ENCODE assay signal across 9 mouse cellular contexts in the genomic region with DNA sequence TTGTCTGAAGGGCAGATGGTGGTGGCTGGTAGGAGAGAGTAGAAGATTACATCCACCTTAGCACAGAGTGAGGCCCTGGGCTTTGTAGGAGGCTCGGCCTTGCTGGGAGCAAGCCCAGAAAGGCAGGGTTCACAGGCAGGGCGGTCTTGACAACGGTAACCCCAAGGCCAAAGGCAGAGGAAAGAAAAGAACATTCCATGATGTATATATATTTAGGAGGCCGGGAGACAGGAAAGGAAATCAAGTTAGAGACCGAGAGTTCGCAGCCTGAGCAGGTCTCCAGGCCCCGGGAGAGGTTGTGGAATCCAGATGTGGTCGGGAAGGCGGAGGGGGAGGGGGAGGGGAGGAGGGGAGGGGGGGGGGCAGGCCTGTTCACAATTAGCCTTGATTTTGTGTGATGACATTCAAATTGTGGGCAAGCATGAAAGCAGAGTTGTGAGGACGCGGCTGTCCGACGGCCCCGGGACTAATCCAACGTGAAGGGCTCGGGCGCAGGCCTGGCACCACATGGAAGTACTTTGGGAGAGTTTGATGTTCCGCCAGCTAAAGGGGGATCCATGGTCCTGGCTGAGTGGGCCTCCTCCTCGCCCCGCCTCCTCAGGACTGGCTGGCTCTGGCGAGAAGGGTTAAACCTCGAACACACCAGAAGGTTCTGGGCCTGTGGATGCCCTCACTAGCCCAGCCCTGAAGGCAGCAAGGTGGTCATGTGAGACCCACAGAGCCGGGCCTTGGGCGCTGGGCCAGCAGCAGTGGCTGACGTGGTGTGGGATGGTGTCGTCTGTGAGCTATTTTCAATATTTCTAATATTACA.
DNase-seq lines count a peak whose midpoint lies in the region; ATAC-seq lines count a peak whose summit lies in the region.
"Had no signal": no experiment of that assay in that cellular context is flagged by ENCODE, and none has a peak within 500 bp of the region (broad histone marks: within the 10 kb centered on the region; RNA-seq: fewer than 3 reads in every experiment).

No protein-coding gene starts in this region.

- ATAC-seq in hindbrain, embryonic 14.5 days (ENCODE audit: low FRiP score): no peak
- 0 out of 2 replicates have a peak, but pooled peaks have one; percentile 18 for ATAC-seq in hindbrain, embryonic 12.5 days (ENCODE audit: low FRiP score)

- intact Hi-C loops in heart, postnatal 36 days (cut with DNase I): no loop called here

- H3K27ac ChIP-seq in hindbrain, embryonic 10.5 days: peak overlapping the region; percentile 68
- no peak overlapping the region for H3K27ac ChIP-seq in hindbrain, embryonic 14.5 days
- H3K27ac ChIP-seq in hindbrain, embryonic 12.5 days: 0 out of 2 replicates have a peak overlapping the region, but pooled peaks have one; percentile 57
- H3K27ac ChIP-seq: heart, adult 2 months had no signal

- 66% methylated on average over 26 of the region's 26 CpGs for WGBS in hindbrain, embryonic 10.5 days
- 64% methylated on average over 23 of the region's 26 CpGs for WGBS in hindbrain, embryonic 14.5 days
- WGBS in hindbrain, embryonic 12.5 days: 61% methylated on average over 23 of the region's 26 CpGs

- H3K4me3 ChIP-seq in hindbrain, embryonic 10.5 days: no peak overlapping the region
- no peak overlapping the region for H3K4me3 ChIP-seq in hindbrain, embryonic 14.5 days (replicated peaks; ENCODE audit: low read length)
- no peak overlapping the region for H3K4me3 ChIP-seq in hindbrain, embryonic 12.5 days
- H3K4me3 ChIP-seq: heart, adult 2 months had no signal

- peak; percentile 61 for DNase-seq in hindbrain, embryonic 10.5 days (ENCODE audit: low spot score)
- DNase-seq in hindbrain, embryonic 14.5 days (ENCODE audit: low spot score): no peak
- peak; percentile 29 for DNase-seq in urinary bladder, postnatal 14 days (ENCODE audit: low spot score)
- no peak for DNase-seq in urinary bladder, adult 18-20 months (ENCODE audit: low spot score in 2 of 2)
- no peak for DNase-seq in thymus, postnatal 0 days (ENCODE audit: low spot score)
- no peak for DNase-seq in right cerebral cortex, postnatal 10 days (ENCODE audit: low spot score in 2 of 2)
- DNase-seq in heart, postnatal 36 days: no peak
- DNase-seq: heart, adult 2 months had no signal

- H3K4me1 ChIP-seq in hindbrain, embryonic 10.5 days (replicated peaks): peaks cover 60% of the 10 kb centered on the region
- peaks cover 10% of the 10 kb centered on the region; the same call in 1 of the 2 replicates for H3K4me1 ChIP-seq in hindbrain, embryonic 14.5 days (replicated peaks; ENCODE audit: control insufficient read depth, insufficient read depth, low read length)
- peaks cover 40% of the 10 kb centered on the region for H3K4me1 ChIP-seq in hindbrain, embryonic 12.5 days

- H3K36me3 ChIP-seq in hindbrain, embryonic 10.5 days: no peaks in the 10 kb centered on the region
- no peaks in the 10 kb centered on the region for H3K36me3 ChIP-seq in hindbrain, embryonic 14.5 days (replicated peaks; ENCODE audit: control insufficient read depth, insufficient read depth)
- no peaks in the 10 kb centered on the region for H3K36me3 ChIP-seq in hindbrain, embryonic 12.5 days

- no peaks in the 10 kb centered on the region for H3K9me3 ChIP-seq in hindbrain, embryonic 10.5 days
- no peaks in the 10 kb centered on the region for H3K9me3 ChIP-seq in hindbrain, embryonic 14.5 days (ENCODE audit: control insufficient read depth, low read length)
- H3K9me3 ChIP-seq in hindbrain, embryonic 12.5 days (replicated peaks): no peaks in the 10 kb centered on the region

- no peak overlapping the region for H3K9ac ChIP-seq in hindbrain, embryonic 14.5 days
- H3K9ac ChIP-seq in hindbrain, embryonic 12.5 days: no peak overlapping the region

- H3K4me2 ChIP-seq in hindbrain, embryonic 14.5 days (replicated peaks): no peak overlapping the region
- H3K4me2 ChIP-seq in hindbrain, embryonic 12.5 days (replicated peaks): no peak overlapping the region

- no peaks in the 10 kb centered on the region for H3K27me3 ChIP-seq in hindbrain, embryonic 10.5 days (ENCODE audit: insufficient read depth, poor library complexity, severe bottlenecking)
- no peaks in the 10 kb centered on the region; the same call in 1 of the 2 replicates for H3K27me3 ChIP-seq in hindbrain, embryonic 14.5 days (ENCODE audit: control insufficient read depth, insufficient read depth, low read length)
- 0 out of 2 replicates have a peak, but pooled peaks cover 2% of the 10 kb centered on the region for H3K27me3 ChIP-seq in hindbrain, embryonic 12.5 days

Comparison
In these comparisons a context has a peak if more than half of its experiments do, and no peak if none do; other contexts are left out.
1. DNase-seq: peak in hindbrain, embryonic 10.5 days (single experiment) and urinary bladder, postnatal 14 days (single experiment); none in hindbrain, embryonic 14.5 days (single experiment), urinary bladder, adult 18-20 months (0 of 2), thymus, postnatal 0 days (single experiment), right cerebral cortex, postnatal 10 days (0 of 2) and heart, postnatal 36 days (0 of 2).